Mouse (Mus musculus) heart, embryonic 10.5 days (tissue): ENCODE data around the gene Col13a1. TPM values are rescaled to one million over a fixed set of nuclear protein-coding genes. Genes with fewer than 3 reads are reported as not detected.

Experiments used
- DNase-seq: peaks from one replicate; pipeline ENCODE4 v3.0.0-alpha.2; 2017; ENCODE audit warnings: low spot score
- H3K27ac ChIP-seq: fragments of 300-500 bp; sonication (generic); 2 replicates; pipeline ENCODE4 v1.5.1; 2016; ENCODE audit warnings: mild to moderate bottlenecking
- H3K27me3 ChIP-seq: fragments of 300-500 bp; sonication (generic); 2 replicates; pipeline ENCODE4 v1.6.1; 2016; ENCODE audit warnings: mild to moderate bottlenecking; ENCODE audit not compliant: poor library complexity, insufficient read depth, severe bottlenecking
- H3K36me3 ChIP-seq: fragments of 300-500 bp; sonication (generic); 2 replicates; pipeline ENCODE4 v1.6.1; 2016; ENCODE audit warnings: mild to moderate bottlenecking, moderate library complexity
- H3K4me1 ChIP-seq: fragments of 300-500 bp; sonication (generic); 2 replicates; pipeline ENCODE4 v1.6.1; 2016; ENCODE audit warnings: mild to moderate bottlenecking
- H3K4me3 ChIP-seq: fragments of 300-500 bp; sonication (generic); 2 replicates; pipeline ENCODE4 v1.5.1; 2016; ENCODE audit warnings: mild to moderate bottlenecking, moderate library complexity
- H3K9me3 ChIP-seq: fragments of 300-500 bp; sonication (generic); 2 replicates; pipeline ENCODE4 v1.6.1; 2016; ENCODE audit warnings: mild to moderate bottlenecking, moderate library complexity
- WGBS: fragments of 180-500 bp; shearing (Covaris S2); methylation state at CpG from one replicate; pipeline ENCODE4 v1.1.7; 2016; 5-methylcytosine and 5-hydroxymethylcytosine counted together
- polyA plus RNA-seq: library from polyadenylated mRNA; unstranded; fragments of >200 nt; fragmentation: Nextera tagmentation; extraction: Ambion mirVana; gene quantifications from 2 replicates; pipeline ENCODE4 v1.2.1, GENCODE M21; 2016

Col13a1 gene
- polyA plus RNA-seq, 1 experiment from 2014 or later: 12.3 TPM

GRCm38 (mm10) chr10:61953916-61954315, 25.0 kb downstream of the Col13a1 start:
- H3K4me3 ChIP-seq: no peak overlapping the region
- 81% methylated on average over 5 of the region's 5 CpGs for WGBS
- no peak for DNase-seq

GRCm38 (mm10) chr10:61949542-61949941, 29.4 kb downstream of the Col13a1 start:
- WGBS: 80% methylated on average over 6 of the region's 6 CpGs
- Histone ChIP-seq H3K9me3 (no peaks in the 10 kb centered on the region), H3K27ac (no peak overlapping the region), H3K27me3 (no peaks in the 10 kb centered on the region), H3K4me1 (peaks cover 12% of the 10 kb centered on the region), H3K4me3 (no peak overlapping the region), H3K36me3 (no peaks in the 10 kb centered on the region)
- DNase-seq: no peak

More at GRCm38 (mm10) chr10:61953916-61954315, 25.0 kb downstream of the Col13a1 start:
- no peaks in the 10 kb centered on the region for H3K27me3 ChIP-seq
- no peak overlapping the region for H3K27ac ChIP-seq
- H3K36me3 ChIP-seq: no peaks in the 10 kb centered on the region
- no peaks in the 10 kb centered on the region for H3K9me3 ChIP-seq
- peaks cover 24% of the 10 kb centered on the region for H3K4me1 ChIP-seq

GRCm38 (mm10) chr10:61944386-61944785, 34.5 kb downstream of the Col13a1 start:
- H3K27ac ChIP-seq: no peak overlapping the region
- H3K4me3 ChIP-seq: no peak overlapping the region
- no peaks in the 10 kb centered on the region for H3K36me3 ChIP-seq
- no peaks in the 10 kb centered on the region for H3K9me3 ChIP-seq
- H3K4me1 ChIP-seq: peaks cover 36% of the 10 kb centered on the region
- DNase-seq: no peak
- WGBS: 74% methylated on average over 2 of the region's 2 CpGs
- H3K27me3 ChIP-seq: peaks cover 4% of the 10 kb centered on the region; the same call in 1 of the 2 replicates

GRCm38 (mm10) chr10:61943480-61943879, 35.4 kb downstream of the Col13a1 start:
- WGBS: 47% methylated on average over 10 of the region's 10 CpGs
- Histone ChIP-seq H3K36me3 (no peaks in the 10 kb centered on the region), H3K27ac (peak overlapping the region; percentile 42), H3K9me3 (no peaks in the 10 kb centered on the region), H3K27me3 (peaks cover 4% of the 10 kb centered on the region; the same call in 1 of the 2 replicates), H3K4me1 (peaks cover 36% of the 10 kb centered on the region), H3K4me3 (no peak overlapping the region)
- DNase-seq: no peak

GRCm38 (mm10) chr10:61942719-61943118, 36.2 kb downstream of the Col13a1 start:
- no peaks in the 10 kb centered on the region for H3K36me3 ChIP-seq
- 48% methylated on average over 2 of the region's 2 CpGs for WGBS
- H3K4me1 ChIP-seq: peaks cover 36% of the 10 kb centered on the region
- H3K9me3 ChIP-seq: no peaks in the 10 kb centered on the region
- H3K4me3 ChIP-seq: no peak overlapping the region
- peaks cover 4% of the 10 kb centered on the region; the same call in 1 of the 2 replicates for H3K27me3 ChIP-seq
- DNase-seq: no peak
- H3K27ac ChIP-seq: peak overlapping the region; percentile 42; the same call in 1 of the 2 replicates

- H3K36me3 ChIP-seq: 0 out of 2 replicates have a peak, but pooled peaks cover 8% of the 10 kb centered on the region
- DNase-seq: no peak
- H3K4me3 ChIP-seq: peak overlapping the region; percentile 49
- peaks cover 64% of the 10 kb centered on the region for H3K4me1 ChIP-seq
- peaks cover 7% of the 10 kb centered on the region; the same call in 1 of the 2 replicates for H3K27me3 ChIP-seq
- no peaks in the 10 kb centered on the region for H3K9me3 ChIP-seq
- WGBS: 2% methylated on average over 28 of the region's 28 CpGs
- peak overlapping the region; percentile 82 for H3K27ac ChIP-seq
Measured at GRCm38 (mm10) chr10:61936211-61937121, 42.4 kb downstream of the Col13a1 start.

GRCm38 (mm10) chr10:61931678-61932077, 47.2 kb downstream of the Col13a1 start:
- peaks cover 87% of the 10 kb centered on the region for H3K4me1 ChIP-seq
- no peak overlapping the region for H3K4me3 ChIP-seq
- H3K36me3 ChIP-seq: 0 out of 2 replicates have a peak, but pooled peaks cover 9% of the 10 kb centered on the region
- no peak for DNase-seq
- H3K27me3 ChIP-seq: 0 out of 2 replicates have a peak, but pooled peaks cover 3% of the 10 kb centered on the region
- H3K9me3 ChIP-seq: no peaks in the 10 kb centered on the region
- 55% methylated on average over 6 of the region's 6 CpGs for WGBS
- peak overlapping the region; percentile 36 for H3K27ac ChIP-seq

- no peaks in the 10 kb centered on the region for H3K9me3 ChIP-seq
- DNase-seq: no peak
- H3K36me3 ChIP-seq: 0 out of 2 replicates have a peak, but pooled peaks cover 9% of the 10 kb centered on the region
- no peak overlapping the region for H3K4me3 ChIP-seq
- peaks cover 79% of the 10 kb centered on the region for H3K4me1 ChIP-seq
- WGBS: 68% methylated on average over 6 of the region's 6 CpGs
- peak overlapping the region; percentile 62; the same call in 1 of the 2 replicates for H3K27ac ChIP-seq
- 0 out of 2 replicates have a peak, but pooled peaks cover 3% of the 10 kb centered on the region for H3K27me3 ChIP-seq
Measured at GRCm38 (mm10) chr10:61929901-61930300, 49.0 kb downstream of the Col13a1 start.

GRCm38 (mm10) chr10:61928725-61929651, 49.9 kb downstream of the Col13a1 start:
- peak overlapping the region; percentile 45 for H3K4me3 ChIP-seq
- peaks cover 72% of the 10 kb centered on the region for H3K4me1 ChIP-seq
- H3K27ac ChIP-seq: peak overlapping the region; percentile 85
- WGBS: 3% methylated on average over 24 of the region's 24 CpGs
- H3K36me3 ChIP-seq: 0 out of 2 replicates have a peak, but pooled peaks cover 9% of the 10 kb centered on the region
- peak; percentile 87 for DNase-seq
- 0 out of 2 replicates have a peak, but pooled peaks cover 3% of the 10 kb centered on the region for H3K27me3 ChIP-seq
- no peaks in the 10 kb centered on the region for H3K9me3 ChIP-seq

GRCm38 (mm10) chr10:61925691-61926090, 53.2 kb downstream of the Col13a1 start:
- no peaks in the 10 kb centered on the region for H3K36me3 ChIP-seq
- H3K4me3 ChIP-seq: no peak overlapping the region
- no peaks in the 10 kb centered on the region for H3K27me3 ChIP-seq
- no peak for DNase-seq
- H3K9me3 ChIP-seq: no peaks in the 10 kb centered on the region
- peaks cover 77% of the 10 kb centered on the region for H3K4me1 ChIP-seq
- H3K27ac ChIP-seq: no peak overlapping the region

GRCm38 (mm10) chr10:61920655-61921365, 58.1 kb downstream of the Col13a1 start:
- H3K36me3 ChIP-seq: peaks cover 26% of the 10 kb centered on the region
- H3K4me3 ChIP-seq: peak overlapping the region; percentile 40
- WGBS: 12% methylated on average over 11 of the region's 11 CpGs
- no peak for DNase-seq
- H3K27ac ChIP-seq: peak overlapping the region; percentile 85
- H3K9me3 ChIP-seq: peaks cover 3% of the 10 kb centered on the region; the same call in 1 of the 2 replicates
- H3K27me3 ChIP-seq: no peaks in the 10 kb centered on the region
- peaks cover 55% of the 10 kb centered on the region for H3K4me1 ChIP-seq
